Mouse (Mus musculus) spleen, adult 12 weeks (tissue): ENCODE measurements around the gene Hectd4.
"Not testable (repeated sequence)": the region's sequence is repeated elsewhere in the genome, so short reads cannot be mapped to it uniquely, and the experiment has no call there.

Source experiments
- DNase-seq: peaks from one replicate; pipeline ENCODE4 v3.0.0; 2022; ENCODE audit warnings: low spot score

The Hectd4 gene

GRCm38 (mm10) chr5:121361696-121362095 is 141.7 kb downstream of the Hectd4 start:
- no peak for DNase-seq

- DNase-seq: no peak
Observed at GRCm38 (mm10) chr5:121363441-121363840, 143.4 kb downstream of the Hectd4 start.

- no peak for DNase-seq
Observed at GRCm38 (mm10) chr5:121366449-121367225, 146.6 kb downstream of the Hectd4 start.

- no peak for DNase-seq
Observed at GRCm38 (mm10) chr5:121367255-121367654, 147.2 kb downstream of the Hectd4 start.

GRCm38 (mm10) chr5:121371712-121372111 is 151.7 kb downstream of the Hectd4 start:
- no peak for DNase-seq

- DNase-seq: no peak
Observed at GRCm38 (mm10) chr5:121374790-121375189, 154.8 kb downstream of the Hectd4 start.

- DNase-seq: not testable (repeated sequence)
Observed at GRCm38 (mm10) chr5:121376972-121377371, 157.0 kb downstream of the Hectd4 start.

- no peak for DNase-seq
Observed at GRCm38 (mm10) chr5:121378678-121379256, 158.7 kb downstream of the Hectd4 start.

GRCm38 (mm10) chr5:121380692-121381091 is 160.7 kb downstream of the Hectd4 start:
- no peak for DNase-seq

GRCm38 (mm10) chr5:121383857-121384756 is 164.1 kb downstream of the Hectd4 start:
- DNase-seq: no peak

- peak; percentile 55 for DNase-seq
Observed at GRCm38 (mm10) chr5:121384757-121385460, 164.9 kb downstream of the Hectd4 start.

GRCm38 (mm10) chr5:121385461-121386119 is 165.6 kb downstream of the Hectd4 start, which contains the start of gene Trafd1:
Gene Trafd1, minus strand, starts transcription at chr5:121385632.
- DNase-seq: peak; percentile 86

- no peak for DNase-seq
Observed at GRCm38 (mm10) chr5:121386120-121386909, 166.3 kb downstream of the Hectd4 start.

GRCm38 (mm10) chr5:121387126-121387525 is 167.1 kb downstream of the Hectd4 start:
- DNase-seq: no peak

- no peak for DNase-seq
Observed at GRCm38 (mm10) chr5:121389106-121389505, 169.1 kb downstream of the Hectd4 start.

GRCm38 (mm10) chr5:121389691-121390090 is 169.7 kb downstream of the Hectd4 start:
- DNase-seq: no peak

GRCm38 (mm10) chr5:121392667-121393380 is 172.8 kb downstream of the Hectd4 start:
- no peak for DNase-seq

GRCm38 (mm10) chr5:121393402-121393801 is 173.4 kb downstream of the Hectd4 start:
- DNase-seq: no peak

GRCm38 (mm10) chr5:121395621-121396020 is 175.6 kb downstream of the Hectd4 start:
- no peak for DNase-seq
